Mouse (Mus musculus): ENCODE results near the gene Pate2. TPM values are rescaled to one million over a fixed set of nuclear protein-coding genes. Genes with fewer than 3 reads are reported as not detected.

The Pate2 gene
- 0.30 and 0.33 TPM in 2 replicates for polyA plus RNA-seq (2012)

DNA sequence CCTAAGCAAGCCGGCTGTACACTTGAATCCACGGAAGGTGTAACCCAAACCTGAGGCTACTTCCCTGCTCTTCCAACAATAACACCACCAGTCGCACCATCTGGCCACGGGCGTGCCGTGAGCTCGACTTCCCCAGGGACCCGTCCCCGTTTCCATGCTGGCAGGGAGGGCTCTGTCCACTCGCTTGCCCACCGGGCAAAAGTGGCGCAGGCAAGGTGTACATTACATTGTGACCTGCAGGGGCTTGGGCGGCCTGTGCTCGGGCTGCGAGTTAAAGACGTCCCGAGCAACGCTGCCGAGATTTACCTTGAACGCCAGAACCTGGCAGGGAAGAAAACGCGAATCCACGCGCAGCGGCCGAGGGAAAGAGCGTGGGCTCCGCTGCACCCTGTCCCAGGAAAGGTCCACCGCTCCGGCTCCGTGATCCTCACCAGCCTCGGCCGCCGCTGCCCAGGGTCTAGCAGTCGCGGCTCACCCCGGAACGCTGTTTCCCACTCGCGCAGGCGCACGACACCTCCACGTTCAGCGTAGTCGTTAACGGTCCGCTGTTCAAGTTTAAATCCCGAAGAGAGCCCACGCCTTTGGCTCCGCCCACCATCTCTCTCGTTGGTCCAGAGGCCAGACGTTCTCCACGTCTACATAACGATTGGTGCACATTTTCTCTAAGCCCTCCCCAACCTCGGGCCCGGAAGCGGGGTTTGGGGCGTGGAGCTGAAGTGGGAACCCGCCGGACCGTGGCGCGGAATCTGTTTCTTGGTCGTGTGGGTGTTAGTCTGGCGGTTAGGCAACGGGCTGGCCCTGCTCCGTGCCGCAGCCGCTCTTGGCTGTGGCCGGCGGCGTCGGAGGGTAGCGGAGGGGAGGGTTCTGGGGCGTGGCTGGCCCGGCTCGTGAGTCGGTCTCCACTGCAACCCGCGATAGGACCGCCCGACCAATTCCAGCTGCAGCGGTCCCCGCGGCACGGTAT lies at the start of gene Pate2, which contains the start of gene Hyls1:
Gene Pate2 (plus strand): TSS at position 714 of the 964 bp plus-strand sequence.
Gene Hyls1 (minus strand): TSS at position 828 of the 964 bp plus-strand sequence.
- TF ChIP-seq GATA1 (IDR thresholded peaks at IDR 0.05; ENCODE audit: low read length): no peak

DNA sequence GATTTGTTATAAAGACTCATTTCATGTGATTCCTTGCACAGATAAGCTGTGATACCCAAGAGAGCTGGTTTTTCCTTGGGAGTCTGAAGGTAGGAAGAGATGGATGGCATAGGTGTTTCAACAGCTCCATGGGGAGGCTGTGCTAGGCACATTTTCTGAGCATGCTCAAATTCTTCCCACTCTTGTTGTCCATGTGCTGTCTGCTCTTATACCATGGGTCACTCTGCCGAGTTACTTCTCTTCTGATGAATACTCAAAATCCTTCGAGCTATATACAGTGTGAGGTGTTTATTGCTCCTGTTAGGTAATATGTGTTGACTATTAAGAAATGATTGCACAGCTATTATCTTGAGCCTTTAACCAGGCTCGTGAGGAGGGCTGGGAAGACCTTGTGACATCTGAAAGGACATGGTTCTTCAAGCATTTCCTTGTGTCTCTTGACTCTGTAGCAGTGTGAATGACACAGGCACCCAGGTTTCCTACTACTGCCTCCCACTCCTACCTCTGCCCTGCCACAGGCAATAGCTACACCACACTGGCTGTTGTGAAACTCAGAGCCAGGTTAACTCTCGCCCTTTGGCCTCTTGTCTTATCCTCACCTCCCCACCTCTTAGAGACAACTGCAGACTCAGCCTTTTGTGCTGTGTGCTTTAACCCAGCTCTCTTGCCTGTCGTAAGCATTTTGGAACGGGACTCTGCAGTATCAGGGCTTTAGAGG lies 49.3 kb upstream of the Pate2 start:
- no peak for TF ChIP-seq GATA1 (IDR thresholded peaks at IDR 0.05; ENCODE audit: low read length)

- TF ChIP-seq GATA1 (IDR thresholded peaks at IDR 0.05; ENCODE audit: low read length): no peak
Observed at GRCm38 (mm10) chr9:35522241-35522640, 47.8 kb upstream of the Pate2 start.

GRCm38 (mm10) chr9:35522821-35523515 lies 47.1 kb upstream of the Pate2 start:
- no peak for TF ChIP-seq GATA1 (IDR thresholded peaks at IDR 0.05; ENCODE audit: low read length)

DNA sequence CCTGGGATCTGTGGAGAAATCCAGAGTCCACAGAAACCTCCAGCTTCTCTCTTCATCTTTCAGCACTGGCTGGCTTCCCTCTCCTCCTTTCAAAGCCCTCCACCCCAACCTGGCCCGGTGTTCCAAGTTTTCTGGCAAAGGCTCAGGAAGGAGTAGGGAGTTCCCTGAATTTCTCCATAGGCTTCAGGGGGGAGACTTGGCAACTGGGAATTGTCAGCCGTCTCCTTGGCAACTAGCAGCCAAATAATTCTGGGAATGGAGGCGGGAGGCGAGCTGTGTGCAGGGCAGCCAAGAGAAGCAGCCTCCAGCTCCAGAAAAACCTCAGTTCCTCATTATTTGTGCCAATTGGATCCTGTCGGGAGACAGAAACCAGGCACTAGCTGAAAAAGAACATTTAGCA lies 46.5 kb upstream of the Pate2 start:
- TF ChIP-seq GATA1 (IDR thresholded peaks at IDR 0.05; ENCODE audit: low read length): no peak

- TF ChIP-seq GATA1 (IDR thresholded peaks at IDR 0.05; ENCODE audit: low read length): no peak
Observed at GRCm38 (mm10) chr9:35523941-35524411, 46.1 kb upstream of the Pate2 start.

DNA sequence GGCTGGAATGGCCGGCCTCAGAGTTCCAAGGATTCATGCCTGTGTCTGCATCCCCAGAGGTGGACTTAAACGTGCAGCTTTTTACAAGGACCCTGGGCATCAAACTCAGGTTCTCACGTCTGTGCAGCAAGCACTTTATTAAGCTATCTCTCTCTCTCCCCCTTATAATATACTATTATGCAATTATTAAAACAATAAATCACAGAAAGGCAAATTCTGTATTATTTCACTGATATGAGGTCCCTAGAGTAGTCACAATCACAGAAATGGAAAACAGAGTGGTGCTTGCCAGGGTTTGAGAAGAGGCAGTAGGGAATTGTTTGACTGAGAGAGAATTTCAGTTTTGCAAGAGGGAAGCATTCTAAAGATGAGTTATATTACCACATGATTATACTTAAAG lies 40.9 kb upstream of the Pate2 start:
- TF ChIP-seq GATA1 (IDR thresholded peaks at IDR 0.05; ENCODE audit: low read length): no peak

DNA sequence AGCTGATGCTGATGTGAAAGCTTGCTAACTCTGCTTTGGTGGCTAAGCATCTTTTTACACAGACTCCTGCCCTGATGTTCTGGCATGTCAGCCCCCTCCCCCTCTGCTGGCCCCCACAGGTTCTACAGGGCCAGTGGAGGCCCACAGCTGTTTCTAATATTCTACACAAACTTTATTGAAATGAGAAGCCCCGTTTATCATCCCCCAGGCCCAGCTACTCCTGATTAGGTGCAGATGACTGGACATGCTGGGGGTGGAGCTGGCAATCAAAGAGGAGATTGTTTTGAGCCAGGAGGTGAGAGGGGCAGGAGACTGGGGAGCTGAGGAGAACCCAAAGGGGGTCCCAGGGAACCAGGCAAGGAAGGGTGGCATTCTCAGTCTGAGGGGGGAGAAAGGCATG lies 40.3 kb upstream of the Pate2 start:
- TF ChIP-seq GATA1 (IDR thresholded peaks at IDR 0.05; ENCODE audit: low read length): no peak

DNA sequence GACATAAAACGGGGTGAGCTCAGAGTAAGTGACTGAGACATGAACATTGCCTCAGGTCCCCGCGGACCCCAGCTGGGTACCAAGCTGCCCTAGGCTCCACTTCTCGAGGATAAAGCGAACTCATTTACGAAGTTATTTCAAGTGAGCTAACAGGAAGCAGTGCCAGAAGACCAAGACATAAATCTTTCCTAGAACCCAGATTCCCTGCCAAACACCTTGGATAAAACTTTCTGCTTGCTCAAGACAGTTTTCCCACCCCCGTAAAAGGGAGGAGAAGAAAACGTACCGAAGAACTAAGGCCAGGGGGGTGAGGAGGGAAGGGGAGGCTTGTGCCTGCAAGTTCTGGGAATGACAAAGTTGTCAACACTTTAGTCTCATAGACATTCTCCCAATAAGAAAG lies 36.8 kb upstream of the Pate2 start:
- no peak for TF ChIP-seq GATA1 (IDR thresholded peaks at IDR 0.05; ENCODE audit: low read length)

GRCm38 (mm10) chr9:35535110-35535509 lies 35.0 kb upstream of the Pate2 start:
- no peak for TF ChIP-seq GATA1 (IDR thresholded peaks at IDR 0.05; ENCODE audit: low read length)

GRCm38 (mm10) chr9:35535876-35536275 lies 34.2 kb upstream of the Pate2 start:
- TF ChIP-seq GATA1 (IDR thresholded peaks at IDR 0.05; ENCODE audit: low read length): no peak

- TF ChIP-seq GATA1 (IDR thresholded peaks at IDR 0.05; ENCODE audit: low read length): no peak
Observed at GRCm38 (mm10) chr9:35539001-35539750, 30.9 kb upstream of the Pate2 start.

GRCm38 (mm10) chr9:35541024-35541423 lies 29.1 kb upstream of the Pate2 start:
- no peak for TF ChIP-seq GATA1 (IDR thresholded peaks at IDR 0.05; ENCODE audit: low read length)

- no peak for TF ChIP-seq GATA1 (IDR thresholded peaks at IDR 0.05; ENCODE audit: low read length)
Observed at GRCm38 (mm10) chr9:35541488-35541887, 28.6 kb upstream of the Pate2 start.

- no peak for TF ChIP-seq GATA1 (IDR thresholded peaks at IDR 0.05; ENCODE audit: low read length)
Observed at GRCm38 (mm10) chr9:35541941-35542340, 28.1 kb upstream of the Pate2 start.

All from G1E-ER4 (cell line).